Comparison of ENCODE assay signal across 9 mouse cellular contexts in the genomic region with DNA sequence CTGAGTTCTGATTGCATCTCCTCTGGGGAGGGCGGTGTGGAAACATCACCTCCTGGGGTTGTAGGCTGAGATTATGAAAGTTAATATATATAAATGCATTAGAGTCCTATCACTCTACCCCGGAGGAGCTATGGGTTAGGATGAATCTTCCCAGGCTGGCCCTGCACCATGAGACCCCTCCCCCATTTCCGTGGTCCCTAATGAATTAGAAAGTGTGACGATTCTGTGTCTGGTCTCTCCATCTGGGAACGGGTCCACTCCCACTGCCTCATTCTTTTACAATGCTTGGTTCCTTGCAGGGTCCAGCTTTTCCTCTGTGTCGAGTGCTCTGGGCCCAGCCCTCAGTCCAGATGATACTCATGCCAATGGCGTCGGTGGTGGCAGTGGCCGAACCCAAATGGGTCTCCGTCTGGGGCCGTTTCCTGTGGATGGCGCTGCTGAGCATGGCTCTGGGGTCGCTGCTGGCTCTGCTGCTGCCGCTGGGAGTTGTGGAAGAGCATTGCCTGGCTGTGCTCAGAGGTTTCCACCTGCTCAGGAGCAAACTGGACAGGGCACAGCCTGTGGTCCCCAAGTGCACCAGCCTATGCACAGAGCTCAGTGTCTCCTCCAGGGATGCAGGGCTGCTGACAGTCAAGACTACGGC. TPM values are rescaled to one million over a fixed set of nuclear protein-coding genes. Genes with fewer than 3 reads are reported as not detected.
A peak's percentile ranks its signal among the peaks of the same experiment; 100 is the strongest.
DNase-seq lines count a peak whose midpoint lies in the region; ATAC-seq lines count a peak whose summit lies in the region.
"Had no signal": no experiment of that assay in that cellular context is flagged by ENCODE, and none has a peak within 500 bp of the region (broad histone marks: within the 10 kb centered on the region; RNA-seq: fewer than 3 reads in every experiment).

No protein-coding gene starts in this region.

- DNase-seq in kidney, adult 8-10 months: no peak
- peak; percentile 37 for DNase-seq in ZHBTc4 (ENCODE audit: low read depth, low spot score)
- DNase-seq in midbrain, embryonic 10.5 days (ENCODE audit: low spot score): no peak
- no peak for DNase-seq in right cerebral cortex, postnatal 10 days (ENCODE audit: low spot score in 2 of 2)
- no peak for DNase-seq in adrenal gland, postnatal 4 days (ENCODE audit: low spot score in 2 of 2)
- DNase-seq in embryo, embryonic 11 days: no peak

- H3K9ac ChIP-seq in kidney, embryonic 14.5 days (ENCODE audit: low read depth, low read length): peak overlapping the region; percentile 70; the same call in 1 of the 2 replicates
- peak overlapping the region; percentile 75 for H3K9ac ChIP-seq in forebrain, embryonic 16.5 days (replicated peaks; ENCODE audit: low read depth, low read length)

- no peaks in the 10 kb centered on the region for H3K27me3 ChIP-seq in kidney, embryonic 14.5 days (ENCODE audit: control insufficient read depth, insufficient read depth, low read length)
- no peaks in the 10 kb centered on the region for H3K27me3 ChIP-seq in forebrain, embryonic 16.5 days (replicated peaks; ENCODE audit: control insufficient read depth, insufficient read depth, low read length)
- no peaks in the 10 kb centered on the region for H3K27me3 ChIP-seq in midbrain, embryonic 10.5 days (ENCODE audit: low read depth, poor library complexity, severe bottlenecking)

- peaks cover 7% of the 10 kb centered on the region for H3K4me1 ChIP-seq in kidney, embryonic 14.5 days (ENCODE audit: control insufficient read depth, insufficient read depth, low read length)
- H3K4me1 ChIP-seq in forebrain, embryonic 16.5 days (replicated peaks; ENCODE audit: control insufficient read depth, insufficient read depth, low read length): peaks cover 19% of the 10 kb centered on the region
- peaks cover 27% of the 10 kb centered on the region for H3K4me1 ChIP-seq in midbrain, embryonic 10.5 days

- H3K4me3 ChIP-seq in kidney, embryonic 14.5 days (ENCODE audit: low read length): peak overlapping the region; percentile 65
- H3K4me3 ChIP-seq in forebrain, embryonic 16.5 days (replicated peaks; ENCODE audit: low read length): peak overlapping the region; percentile 73
- peak overlapping the region; percentile 82 for H3K4me3 ChIP-seq in midbrain, embryonic 10.5 days

- ATAC-seq in kidney, embryonic 14.5 days (ENCODE audit: low FRiP score, low TSS enrichment): no peak
- ATAC-seq in forebrain, embryonic 16.5 days: no peak

- no peaks in the 10 kb centered on the region for H3K9me3 ChIP-seq in kidney, embryonic 14.5 days (ENCODE audit: control insufficient read depth, low read length)
- no peaks in the 10 kb centered on the region for H3K9me3 ChIP-seq in forebrain, embryonic 16.5 days (ENCODE audit: control insufficient read depth, low read length)
- H3K9me3 ChIP-seq in midbrain, embryonic 10.5 days (replicated peaks): no peaks in the 10 kb centered on the region

- 46% methylated on average over 15 of the region's 15 CpGs for WGBS in kidney, embryonic 14.5 days
- 40% methylated on average over 15 of the region's 15 CpGs for WGBS in forebrain, embryonic 16.5 days
- 46% methylated on average over 15 of the region's 15 CpGs for whole genome bisulfite sequencing in midbrain, embryonic 10.5 days

- H3K4me2 ChIP-seq in kidney, embryonic 14.5 days (replicated peaks; ENCODE audit: low read depth, low read length): peak overlapping the region; percentile 48
- peak overlapping the region; percentile 85 for H3K4me2 ChIP-seq in forebrain, embryonic 16.5 days (ENCODE audit: low read length)

- H3K36me3 ChIP-seq in kidney, embryonic 14.5 days (ENCODE audit: control insufficient read depth, insufficient read depth, low read length): peaks cover 32% of the 10 kb centered on the region
- H3K36me3 ChIP-seq in forebrain, embryonic 16.5 days (ENCODE audit: control insufficient read depth, insufficient read depth): peaks cover 15% of the 10 kb centered on the region
- peaks cover 43% of the 10 kb centered on the region for H3K36me3 ChIP-seq in midbrain, embryonic 10.5 days

- no peak overlapping the region for H3K27ac ChIP-seq in kidney, embryonic 14.5 days (ENCODE audit: low read depth, low read length)
- H3K27ac ChIP-seq in forebrain, embryonic 16.5 days (ENCODE audit: low read length): no peak overlapping the region
- H3K27ac ChIP-seq in midbrain, embryonic 10.5 days (replicated peaks): peak overlapping the region; percentile 97; the same call in 1 of the 2 replicates

RNA-seq across cellular contexts. Expression of a gene that starts 1.0 kb away (rescaled TPM):
- polyA plus RNA-seq in kidney, embryonic 14.5 days (2014; fragmentation: Nextera tagmentation; extraction: Ambion mirVana): 2.2 and 4.3 TPM in 2 replicates
- 9.2 and 9.6 TPM in 2 replicates for polyA plus RNA-seq in forebrain, embryonic 16.5 days (2015; fragmentation: Nextera tagmentation; extraction: Ambion mirVana)
- 4.8 and 5.5 TPM in 2 replicates for polyA plus RNA-seq in midbrain, embryonic 10.5 days (2016; fragmentation: Nextera tagmentation; extraction: Ambion mirVana)
- 10 to 100 TPM; 10.7 to 13.6 TPM for total RNA-seq in adrenal gland, postnatal 4 days (2021)

RNA-seq across cellular contexts. Expression of a gene that starts 12.1 kb away (rescaled TPM):
- polyA plus RNA-seq in kidney, embryonic 14.5 days (2014; fragmentation: Nextera tagmentation; extraction: Ambion mirVana): not detected in 2 replicates
- not detected in 2 replicates for polyA plus RNA-seq in forebrain, embryonic 16.5 days (2015; fragmentation: Nextera tagmentation; extraction: Ambion mirVana)
- not detected in 2 replicates for polyA plus RNA-seq in midbrain, embryonic 10.5 days (2016; fragmentation: Nextera tagmentation; extraction: Ambion mirVana)
- not detected for total RNA-seq in adrenal gland, postnatal 4 days (2021)
- total RNA-seq: common myeloid progenitor, adult 5-6 weeks had no signal

RNA-seq across cellular contexts. Expression of a gene that starts 35.7 kb away (rescaled TPM):
- polyA plus RNA-seq in kidney, embryonic 14.5 days (2014; fragmentation: Nextera tagmentation; extraction: Ambion mirVana): 30.0 and 53.0 TPM in 2 replicates
- 50.7 and 52.7 TPM in 2 replicates for polyA plus RNA-seq in forebrain, embryonic 16.5 days (2015; fragmentation: Nextera tagmentation; extraction: Ambion mirVana)
- 75.4 and 77.1 TPM in 2 replicates for polyA plus RNA-seq in midbrain, embryonic 10.5 days (2016; fragmentation: Nextera tagmentation; extraction: Ambion mirVana)
- 10 to 100 TPM; 48.2 to 53.9 TPM for total RNA-seq in adrenal gland, postnatal 4 days (2021)

RNA-seq across cellular contexts. Expression of a gene that starts 35.9 kb away (rescaled TPM):
- 106 and 129 TPM in 2 replicates for polyA plus RNA-seq in kidney, embryonic 14.5 days (2014; fragmentation: Nextera tagmentation; extraction: Ambion mirVana)
- polyA plus RNA-seq in forebrain, embryonic 16.5 days (2015; fragmentation: Nextera tagmentation; extraction: Ambion mirVana): 76.9 and 79.6 TPM in 2 replicates
- polyA plus RNA-seq in midbrain, embryonic 10.5 days (2016; fragmentation: Nextera tagmentation; extraction: Ambion mirVana): 109 and 111 TPM in 2 replicates
- total RNA-seq in adrenal gland, postnatal 4 days (2021): 100 to 1,000 TPM; 417 to 454 TPM
